Mouse (Mus musculus): ENCODE measurements around the gene 4833423E24Rik. TPM values are rescaled to one million over a fixed set of nuclear protein-coding genes. Genes with fewer than 3 reads are reported as not detected.

Gene 4833423E24Rik
- polyA plus RNA-seq (2017; shearing (Covaris generic)): not detected

DNA sequence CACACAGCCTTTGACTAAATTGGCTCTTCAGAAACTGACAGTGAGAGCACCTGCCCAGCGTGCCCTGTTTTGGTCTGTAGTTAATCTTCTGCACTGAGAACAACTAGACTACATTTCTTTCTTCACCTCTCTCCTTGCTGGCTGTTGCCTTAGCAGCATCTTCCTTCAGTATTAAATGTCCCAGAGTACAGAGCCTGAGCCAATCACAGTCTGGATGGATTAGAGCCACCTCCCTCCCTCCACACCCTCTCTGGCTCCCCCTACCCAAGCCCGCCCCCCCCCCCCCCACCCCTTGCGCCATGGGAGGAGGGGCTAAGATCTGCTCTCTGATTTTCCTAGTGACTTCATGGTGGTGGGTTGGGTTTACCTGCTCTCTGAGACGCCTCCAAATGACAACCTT is at the start of gene 4833423E24Rik:
TSS of gene 4833423E24Rik (minus strand) at position 146 of the 400 bp plus-strand sequence.
- ATAC-seq: no peak

DNA sequence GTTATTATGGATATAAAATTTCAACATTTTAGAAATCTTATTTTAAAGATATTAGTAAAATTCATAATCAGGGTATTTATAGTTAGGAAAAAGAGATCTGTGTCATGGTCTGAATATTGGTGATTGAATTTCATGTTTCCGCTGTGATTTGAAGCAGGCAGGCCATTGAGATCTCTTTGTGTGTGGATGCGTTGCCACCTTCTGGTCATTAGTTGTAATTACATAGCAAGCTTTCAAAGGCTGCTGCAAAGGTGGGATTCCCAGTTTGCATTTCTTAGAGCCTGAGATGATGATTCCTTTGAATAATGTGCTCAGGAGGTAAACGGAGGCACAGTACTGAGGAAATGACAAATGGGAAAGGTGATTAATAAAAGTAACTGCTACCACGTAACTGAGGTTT is 42.4 kb upstream of the 4833423E24Rik start:
- ATAC-seq: no peak

GRCm38 (mm10) chr2:85560226-85560625 is 41.4 kb upstream of the 4833423E24Rik start:
- no peak for ATAC-seq

DNA sequence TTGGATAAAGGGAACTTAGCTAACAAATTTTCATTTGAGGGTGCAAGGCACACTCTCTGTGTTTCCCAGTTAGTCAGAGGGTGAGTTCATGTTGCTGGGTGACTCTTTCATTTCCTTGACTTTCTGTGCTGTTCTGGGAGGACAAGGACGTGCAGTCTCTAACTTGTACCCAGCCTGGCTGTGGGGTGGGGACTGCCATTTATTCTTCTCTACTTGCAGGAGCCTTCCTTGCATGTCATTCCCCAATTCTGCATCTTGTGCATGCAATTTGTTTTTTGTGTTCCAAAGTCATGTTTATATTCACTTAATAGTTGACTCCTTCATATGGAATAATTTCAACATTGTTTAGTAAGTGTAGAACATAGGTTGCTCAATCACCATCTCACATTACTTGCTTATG is 36.0 kb upstream of the 4833423E24Rik start:
- ATAC-seq: no peak

GRCm38 (mm10) chr2:85533934-85534333 is 15.1 kb upstream of the 4833423E24Rik start:
- no peak for ATAC-seq

GRCm38 (mm10) chr2:85532082-85532778 is 13.4 kb upstream of the 4833423E24Rik start:
- ATAC-seq: no peak

DNA sequence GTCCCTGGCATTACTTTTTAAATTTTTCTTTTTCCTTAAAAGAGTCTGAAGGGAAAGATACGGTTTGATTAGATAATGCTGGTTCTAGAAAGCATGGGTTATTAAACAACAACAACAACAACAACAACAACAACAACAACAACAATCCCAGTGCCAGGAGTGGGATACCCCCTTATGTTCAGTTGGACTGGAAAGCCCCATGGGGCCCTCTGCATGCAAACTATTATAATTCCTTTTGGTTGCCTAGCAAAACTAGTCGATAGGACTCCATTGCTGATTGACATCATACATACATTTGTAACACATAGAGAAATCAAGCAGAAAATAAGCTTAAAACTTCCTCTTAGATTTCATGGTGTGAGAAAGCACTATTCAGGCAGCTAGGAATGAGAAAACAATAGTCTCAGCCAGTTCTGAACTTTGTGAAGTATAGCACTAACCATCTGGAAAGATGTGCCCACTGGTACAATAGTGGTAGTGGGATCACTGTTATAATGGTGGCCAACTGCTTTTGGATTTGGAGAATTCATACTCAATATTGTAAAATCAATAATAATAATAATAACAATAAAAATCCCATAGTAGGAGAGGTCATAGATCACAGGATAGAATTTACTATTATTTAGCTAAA is 4.2 kb upstream of the 4833423E24Rik start:
- no peak for ATAC-seq

- ATAC-seq: no peak
Observed at GRCm38 (mm10) chr2:85518292-85518691, 532 bp downstream of the 4833423E24Rik start.

DNA sequence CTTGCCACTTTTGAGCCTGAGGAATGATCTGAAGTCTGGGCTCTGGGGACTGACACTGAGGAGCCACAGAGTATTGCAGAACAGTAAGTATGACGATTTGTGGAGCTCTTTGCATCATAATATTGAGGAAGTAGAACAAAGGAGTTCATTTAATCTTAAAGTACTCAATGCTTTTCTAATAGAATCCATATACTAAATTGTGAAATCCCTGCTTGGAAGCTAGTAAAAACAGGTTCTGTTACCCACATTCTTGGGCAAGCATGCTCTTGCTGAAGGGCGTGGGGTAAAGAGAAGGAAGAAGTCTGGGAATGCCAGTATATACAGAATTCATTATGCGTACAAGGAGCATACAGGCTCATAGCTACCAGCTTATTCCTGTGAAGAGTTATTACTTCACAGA is 8.4 kb downstream of the 4833423E24Rik start:
- no peak for ATAC-seq

DNA sequence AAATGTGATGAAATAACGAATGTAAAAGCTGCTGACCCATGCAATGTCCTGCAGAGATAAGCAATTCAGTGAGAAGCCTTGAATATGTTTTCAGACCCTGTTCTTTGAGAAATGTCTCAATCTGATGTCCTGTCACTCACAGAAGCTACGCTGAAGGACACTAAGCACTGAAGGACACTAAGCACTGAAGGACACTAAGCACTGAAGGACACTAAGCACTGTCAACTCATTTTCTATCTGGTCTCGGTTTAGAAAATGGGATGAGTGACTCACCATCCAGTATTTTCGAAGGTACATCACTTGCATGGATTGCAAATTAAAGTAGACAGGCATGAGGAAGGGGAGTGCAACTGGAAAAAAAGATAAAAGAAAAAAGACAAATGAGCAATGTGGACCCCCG is 28.4 kb downstream of the 4833423E24Rik start:
- no peak for ATAC-seq

- ATAC-seq: no peak
Observed at GRCm38 (mm10) chr2:85466801-85467325, 52.0 kb downstream of the 4833423E24Rik start.

DNA sequence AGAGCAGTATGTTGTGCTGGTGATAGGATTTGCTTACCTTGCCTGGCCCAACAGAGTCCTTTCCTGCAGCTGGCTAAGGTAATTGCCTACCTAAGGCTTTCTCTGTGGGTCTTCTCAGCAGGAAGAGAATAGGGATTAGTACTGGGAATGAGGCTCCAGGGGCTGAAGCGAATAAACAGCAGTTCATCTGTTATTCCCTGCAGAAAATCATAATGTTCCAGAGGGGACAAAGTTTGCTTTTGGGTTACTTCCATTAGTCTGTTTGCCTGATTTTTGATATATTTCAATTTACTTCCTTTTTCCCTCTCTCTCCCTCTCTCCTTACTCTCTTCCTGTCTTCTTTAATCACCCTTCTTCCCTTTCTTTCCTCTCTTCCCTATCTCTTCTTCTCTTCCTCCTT is 75.3 kb downstream of the 4833423E24Rik start, which contains the start of gene Olfr995:
TSS of gene Olfr995 (minus strand) at position 101 of the 400 bp plus-strand sequence.
- ATAC-seq: no peak

DNA sequence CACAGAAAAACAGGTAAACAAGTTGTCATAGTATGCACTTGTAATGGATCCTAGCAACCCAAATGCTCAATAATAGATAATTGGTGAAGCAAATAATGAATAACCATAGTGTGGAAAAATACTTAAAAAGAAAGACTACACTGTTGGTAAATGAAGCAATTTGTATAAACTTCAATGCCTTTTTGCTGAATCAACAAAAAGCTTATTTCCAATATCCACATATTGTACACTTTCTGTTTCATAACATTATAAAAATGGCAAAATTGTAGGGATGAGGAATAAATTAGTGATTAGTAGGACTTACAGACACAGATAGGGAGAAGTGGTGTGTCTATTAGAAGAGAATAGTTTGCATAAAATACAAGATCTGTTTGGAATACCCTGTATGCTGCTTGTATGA is 76.3 kb downstream of the 4833423E24Rik start:
- ATAC-seq: no peak

GRCm38 (mm10) chr2:85436351-85436750 is 82.5 kb downstream of the 4833423E24Rik start, which contains the start of gene Olfr994:
Gene Olfr994, minus strand, starts transcription at chr2:85436451.
- no peak for ATAC-seq

Other genes starting within 250 kb of the 4833423E24Rik start
- not detected for gene Olfr987, start 179.7 kb downstream of the 4833423E24Rik start, polyA plus RNA-seq (2017; shearing (Covaris generic))
- gene Olfr988, start 155.8 kb downstream of the 4833423E24Rik start, polyA plus RNA-seq (2017; shearing (Covaris generic)): not detected
- gene Olfr992, start 109.6 kb downstream of the 4833423E24Rik start, polyA plus RNA-seq (2017; shearing (Covaris generic)): not detected
- gene Olfr993, start 104.1 kb downstream of the 4833423E24Rik start, polyA plus RNA-seq (2017; shearing (Covaris generic)): not detected
- gene Olfr994, start 82.6 kb downstream of the 4833423E24Rik start, polyA plus RNA-seq (2017; shearing (Covaris generic)): not detected
- not detected for gene Olfr995, start 75.4 kb downstream of the 4833423E24Rik start, polyA plus RNA-seq (2017; shearing (Covaris generic))
- not detected for gene Olfr996, start 60.2 kb upstream of the 4833423E24Rik start, polyA plus RNA-seq (2017; shearing (Covaris generic))
- gene Olfr998, start 69.9 kb upstream of the 4833423E24Rik start, polyA plus RNA-seq (2017; shearing (Covaris generic)): not detected
- not detected for gene Olfr1000, start 92.9 kb upstream of the 4833423E24Rik start, polyA plus RNA-seq (2017; shearing (Covaris generic))
- not detected for gene Olfr1002, start 131.7 kb upstream of the 4833423E24Rik start, polyA plus RNA-seq (2017; shearing (Covaris generic))
- gene Olfr154, start 145.4 kb upstream of the 4833423E24Rik start, polyA plus RNA-seq (2017; shearing (Covaris generic)): not detected
- not detected for gene Olfr1006, start 159.7 kb upstream of the 4833423E24Rik start, polyA plus RNA-seq (2017; shearing (Covaris generic))
- gene Olfr1008, start 170.4 kb upstream of the 4833423E24Rik start, polyA plus RNA-seq (2017; shearing (Covaris generic)): not detected
- gene Olfr1009, start 196.4 kb upstream of the 4833423E24Rik start, polyA plus RNA-seq (2017; shearing (Covaris generic)): not detected
- gene Olfr1012, start 243.7 kb upstream of the 4833423E24Rik start, polyA plus RNA-seq (2017; shearing (Covaris generic)): not detected
- not detected for gene Olfr1013, start 248.1 kb upstream of the 4833423E24Rik start, polyA plus RNA-seq (2017; shearing (Covaris generic))

All from CD4-positive, CD25-positive, alpha-beta regulatory T cell, adult 4 months (primary cell).